Mouse (Mus musculus): ENCODE results near the gene Eya4.

- TF ChIP-seq CTCF (IDR thresholded peaks at IDR 0.05; ENCODE audit: extremely low read depth, insufficient read depth, insufficient read length, insufficient replicate concordance) (no peak), POLR2A (IDR thresholded peaks at IDR 0.05; ENCODE audit: low read depth, low read length) (no peak)
Observed at GRCm38 (mm10) chr10:23202591-23202990, 148.0 kb downstream of the Eya4 start.

Data from spleen, adult 2 months (tissue).